Mouse (Mus musculus) CH12.LX (cell line): ENCODE measurements around the gene Chchd2. TPM values are rescaled to one million over a fixed set of nuclear protein-coding genes. Genes with fewer than 3 reads are reported as not detected.

Source experiments
- DNase-seq: peaks from one replicate; pipeline ENCODE4 v3.0.0-alpha.2; 2013; ENCODE audit errors: extremely low read depth
- H3K27ac ChIP-seq: 2 replicates; pipeline ENCODE4 v1.5.1; 2012; ENCODE audit warnings: low read depth, mild to moderate bottlenecking, control low read depth, moderate library complexity; ENCODE audit not compliant: insufficient read depth
- H3K27me3 ChIP-seq: replicated peaks from 2 replicates; pipeline ENCODE3; 2012; ENCODE audit warnings: inconsistent platforms
- H3K36me3 ChIP-seq, 2 experiments: replicated peaks in 1 of 2; 2 replicates each; pipeline versions ENCODE3 to v1.6.1; 2012; ENCODE audit warnings: inconsistent platforms in 1 of 2, low read length in 1 of 2, mild to moderate bottlenecking in 1 of 2, mixed read lengths in 1 of 2, moderate library complexity in 1 of 2; ENCODE audit not compliant: control insufficient read depth in 1 of 2, insufficient read depth in 1 of 2
- H3K4me1 ChIP-seq, 2 experiments: 2 replicates each; pipeline ENCODE4 v1.6.1; 2012; ENCODE audit warnings: inconsistent platforms in 1 of 2, moderate library complexity in 1 of 2; ENCODE audit not compliant: insufficient read depth in 2 of 2, control insufficient read depth in 1 of 2
- H3K4me2 ChIP-seq: 2 replicates; pipeline ENCODE4 v1.6.1; 2012; ENCODE audit warnings: low read depth, mild to moderate bottlenecking, control low read depth; ENCODE audit not compliant: poor library complexity, insufficient read depth, severe bottlenecking
- H3K4me3 ChIP-seq, 3 experiments: fragments of 150-350 bp in 1 of 3; sonication (generic) in 1 of 3; replicated peaks in 1 of 3; 2 replicates each; pipeline versions ENCODE3 to v1.5.1; 2011 to 2012; ENCODE audit warnings: low read depth in 2 of 3, low read length in 2 of 3, mild to moderate bottlenecking in 2 of 3, moderate library complexity in 2 of 3, control low read depth in 1 of 3, improper control_type of control experiment in 1 of 3, inconsistent platforms in 1 of 3, mixed read lengths in 1 of 3; ENCODE audit not compliant: poor library complexity in 1 of 3
- H3K79me2 ChIP-seq: replicated peaks from 2 replicates; pipeline ENCODE4 v1.6.1; 2012; ENCODE audit warnings: mild to moderate bottlenecking, moderate library complexity; ENCODE audit not compliant: control insufficient read depth, poor library complexity, insufficient read depth, severe bottlenecking; ENCODE audit errors: extremely low read depth
- H3K9ac ChIP-seq: 2 replicates; pipeline ENCODE4 v1.6.1; 2012; ENCODE audit warnings: low read depth, mild to moderate bottlenecking, control low read depth, moderate library complexity; ENCODE audit not compliant: insufficient read depth
- H3K9me3 ChIP-seq: replicated peaks from 2 replicates; pipeline ENCODE3; 2012; ENCODE audit warnings: low read length, inconsistent platforms, mixed read lengths
- CHD1 ChIP-seq: IDR thresholded peaks from 2 replicates; pipeline ENCODE4 v1.6.1; 2012; ENCODE audit warnings: low read depth, low read length, improper control_type of control experiment, inconsistent platforms
- CHD2 ChIP-seq: IDR thresholded peaks from 2 replicates; pipeline ENCODE4 v1.6.1; 2011; ENCODE audit warnings: low read length, improper control_type of control experiment
- EP300 ChIP-seq: IDR thresholded peaks from 2 replicates; pipeline ENCODE4 v1.6.1; 2011; ENCODE audit warnings: low read length, improper control_type of control experiment
- ETS1 ChIP-seq: conservative IDR thresholded peaks from 2 replicates; pipeline ENCODE4 v1.6.1; 2012; ENCODE audit warnings: low read depth, mild to moderate bottlenecking, inconsistent platforms, low read length, improper control_type of control experiment, moderate library complexity
- HCFC1 ChIP-seq: IDR thresholded peaks from 2 replicates; pipeline ENCODE4 v1.6.1; 2012; ENCODE audit warnings: low read depth, mild to moderate bottlenecking, inconsistent platforms, low read length, improper control_type of control experiment
- MAX ChIP-seq: IDR thresholded peaks from 2 replicates; pipeline ENCODE4 v1.6.1; 2011; ENCODE audit warnings: low read length, improper control_type of control experiment
- MEF2A ChIP-seq: IDR thresholded peaks from 2 replicates; pipeline ENCODE4 v1.6.1; 2014; ENCODE audit warnings: low read depth, mild to moderate bottlenecking, inconsistent platforms, low read length, improper control_type of control experiment, borderline replicate concordance
- MYC ChIP-seq: IDR thresholded peaks from 2 replicates; pipeline ENCODE4 v1.6.1; 2011; ENCODE audit warnings: low read depth, mild to moderate bottlenecking, improper control_type of control experiment, low read length
- NRF1 ChIP-seq: IDR thresholded peaks from 2 replicates; pipeline ENCODE4 v1.6.1; 2014; ENCODE audit warnings: low read depth, mild to moderate bottlenecking, inconsistent platforms, low read length, improper control_type of control experiment, moderate library complexity
- PAX5 ChIP-seq: IDR thresholded peaks from 2 replicates; pipeline ENCODE4 v1.6.1; 2012; ENCODE audit warnings: low read length, inconsistent platforms, mixed read lengths
- POLR2A ChIP-seq: IDR thresholded peaks from 2 replicates; pipeline ENCODE4 v1.6.1; 2011; ENCODE audit warnings: low read depth, mild to moderate bottlenecking, improper control_type of control experiment, low read length
- RAD21 ChIP-seq: IDR thresholded peaks from 2 replicates; pipeline ENCODE4 v1.6.1; 2011; ENCODE audit warnings: low read depth, mild to moderate bottlenecking, low read length, improper control_type of control experiment, moderate library complexity
- SMC3 ChIP-seq: IDR thresholded peaks from 2 replicates; pipeline ENCODE4 v1.6.1; 2011; ENCODE audit warnings: low read depth, low read length, improper control_type of control experiment
- UBTF ChIP-seq: IDR thresholded peaks from 2 replicates; pipeline ENCODE4 v1.6.1; 2012; ENCODE audit warnings: low read depth, mild to moderate bottlenecking, inconsistent platforms, low read length, improper control_type of control experiment, moderate library complexity
- USF1 ChIP-seq: IDR thresholded peaks from 2 replicates; pipeline ENCODE4 v1.6.1; 2014; ENCODE audit warnings: low read depth, mild to moderate bottlenecking, inconsistent platforms, low read length, improper control_type of control experiment
- USF2 ChIP-seq: conservative IDR thresholded peaks from 2 replicates; pipeline ENCODE4 v1.6.1; 2011; ENCODE audit warnings: low read depth, low read length, improper control_type of control experiment
- ZKSCAN1 ChIP-seq: IDR thresholded peaks from 2 replicates; pipeline ENCODE4 v1.6.1; 2012; ENCODE audit warnings: low read depth, inconsistent platforms, low read length, improper control_type of control experiment, borderline replicate concordance
- ZMIZ1 ChIP-seq: IDR thresholded peaks from 2 replicates; pipeline ENCODE4 v1.6.1; 2012; ENCODE audit warnings: low read depth, mild to moderate bottlenecking, inconsistent platforms, low read length, improper control_type of control experiment
- dilution Hi-C: fragments of 300-500 bp; cut with MboI; formaldehyde crosslinking; loops from 2 replicates; pipeline ENCODE4 v1.14.3; 2020; ENCODE audit warnings: low sequenced_read_pairs; ENCODE audit not compliant: extremely low pct_unique_long_range_greater_than_20kb, extremely low pct_ligation_motif_present
- in situ Hi-C: fragments of 300-500 bp; cut with MboI; formaldehyde crosslinking; loops from 3 replicates; pipeline ENCODE4 v1.14.3; 2019; ENCODE audit warnings: low sequenced_read_pairs, low pct_ligation_motif_present, low pct_unique_long_range_greater_than_20kb, mixed read lengths
- polyA plus RNA-seq: library from polyadenylated mRNA; unstranded; fragments of >175 nt; gene quantifications from 2 replicates; pipeline ENCODE4 v1.2.1, GENCODE M21; 2012; ENCODE audit warnings: low read depth; ENCODE audit not compliant: insufficient read length
- total RNA-seq, 2 experiments: library from RNA; depleted of rRNA; stranded (reverse); fragments of 300-350 nt in 1 of 2; fragments of >200 nt in 1 of 2; gene quantifications; 2 replicates each; pipeline ENCODE4 v1.2.3; 2012 to 2014

Gene Chchd2
- total and polyA plus RNA-seq, 3 experiments: 370 to 988 (median 552) TPM

DNA sequence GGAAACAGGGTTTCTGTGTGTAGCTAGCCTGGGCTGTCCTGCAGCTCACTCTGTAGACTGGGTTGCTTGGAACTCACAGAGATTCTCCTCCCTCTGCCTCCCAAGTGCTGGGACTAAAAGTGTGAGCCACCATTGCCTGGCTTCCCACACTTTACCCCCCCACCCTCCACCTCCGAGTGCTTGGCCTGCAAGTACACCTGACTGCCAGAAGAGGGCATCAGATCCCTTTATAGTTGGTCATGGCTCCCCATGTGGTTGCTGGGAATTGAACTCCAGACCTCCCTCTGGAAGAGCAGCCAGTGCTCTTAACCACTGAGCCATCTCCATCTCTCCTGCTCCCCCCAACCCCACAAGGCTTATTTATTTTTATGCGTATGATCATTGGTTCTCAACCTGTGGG is 26.8 kb upstream of the Chchd2 start (continued):
- no peak for TF ChIP-seq USF1
- no peak for TF ChIP-seq MEF2A
- no peak for TF ChIP-seq ZMIZ1
- no peak for TF ChIP-seq ZKSCAN1
- no peak for TF ChIP-seq HCFC1
- TF ChIP-seq UBTF: no peak
- peak; percentile 63; the same call in 1 of the 2 replicates for TF ChIP-seq MYC
- no peak for TF ChIP-seq NRF1

DNA sequence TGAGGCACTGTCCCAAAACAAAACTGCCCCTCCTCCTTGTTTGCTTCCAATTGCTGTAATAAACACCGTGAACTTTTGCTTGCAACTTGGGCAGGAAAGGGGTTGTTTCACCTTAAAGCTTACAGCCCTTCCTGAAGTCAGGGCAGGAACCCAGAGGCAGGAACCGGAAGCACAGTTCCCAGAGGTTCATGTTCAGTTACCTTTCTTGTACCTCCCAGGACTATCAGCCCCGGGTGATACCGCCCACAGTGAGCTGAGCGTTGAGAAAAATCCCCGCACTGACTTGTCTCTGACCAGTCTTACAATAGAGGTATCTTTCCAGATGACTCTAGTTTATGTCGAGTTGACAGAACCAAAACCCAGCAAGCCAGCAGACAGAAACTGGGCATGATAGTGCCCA is 22.3 kb upstream of the Chchd2 start:
- no peak overlapping the region for H3K9ac ChIP-seq

DNA sequence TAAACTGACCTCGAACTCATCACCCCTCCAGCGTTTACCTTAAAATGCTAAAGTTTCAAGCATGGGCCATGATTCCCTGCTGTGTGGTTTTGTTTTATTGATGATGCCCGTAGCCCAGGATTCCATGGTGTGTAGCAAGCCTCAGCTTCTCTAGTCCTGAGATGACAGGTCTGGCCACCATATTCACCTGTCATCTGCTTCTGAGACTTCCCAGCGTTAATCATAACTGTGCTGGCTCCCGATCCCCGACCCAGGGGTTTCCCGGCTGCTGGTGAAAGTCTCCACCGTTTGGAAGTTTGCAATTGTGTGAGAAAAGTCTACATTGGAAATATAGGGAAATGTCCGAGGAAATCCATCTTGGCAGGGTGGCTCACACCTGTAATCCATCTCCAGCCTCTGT is 21.9 kb upstream of the Chchd2 start:
- peak overlapping the region; percentile 76 for H3K4me2 ChIP-seq
- peaks cover 2 to 16% of the 10 kb centered on the region in 2 experiments for H3K4me1 ChIP-seq
- in situ Hi-C loops (no loop called here), dilution Hi-C loops (no loop called here)
- H3K36me3 ChIP-seq: no peaks in the 10 kb centered on the region
- TF ChIP-seq POLR2A (no peak), CHD1 (no peak), HCFC1 (no peak), MAX (no peak), MYC (0 out of 2 replicates have a peak, but pooled peaks have one; percentile 4), ETS1 (no peak), UBTF (no peak)
- H3K4me3 ChIP-seq: peak overlapping the region; percentile 54 to 93 (median 64)
- no peaks in the 10 kb centered on the region for H3K9me3 ChIP-seq
- peaks cover 20% of the 10 kb centered on the region for H3K27me3 ChIP-seq
- H3K79me2 ChIP-seq: no peaks in the 10 kb centered on the region
- H3K9ac ChIP-seq: peak overlapping the region; percentile 26; the same call in 1 of the 2 replicates
- H3K27ac ChIP-seq: no peak overlapping the region
- no peak for DNase-seq

More for the DNA sequence above, 22.3 kb upstream of the Chchd2 start:
- TF ChIP-seq UBTF: no peak
- no peak for TF ChIP-seq PAX5
- TF ChIP-seq SMC3: no peak
- TF ChIP-seq USF2: no peak
- no peak for TF ChIP-seq EP300
- no peak for TF ChIP-seq ZKSCAN1
- no peak for TF ChIP-seq RAD21
- TF ChIP-seq POLR2A: no peak
- no peak for TF ChIP-seq CHD2
- H3K4me1 ChIP-seq: peaks cover 2 to 16% of the 10 kb centered on the region in 2 experiments
- DNase-seq: no peak
- no peaks in the 10 kb centered on the region for H3K9me3 ChIP-seq
- no peaks in the 10 kb centered on the region for H3K79me2 ChIP-seq
- in situ Hi-C loops (no loop called here), dilution Hi-C loops (no loop called here)
- no peak overlapping the region for H3K4me3 ChIP-seq
- H3K27ac ChIP-seq: no peak overlapping the region
- no peaks in the 10 kb centered on the region for H3K36me3 ChIP-seq
- peaks cover 20% of the 10 kb centered on the region for H3K27me3 ChIP-seq
- peak overlapping the region; percentile 76 for H3K4me2 ChIP-seq
